Mouse (Mus musculus): ENCODE measurements around the gene Clip4.
A peak's percentile ranks its signal among the peaks of the same experiment; 100 is the strongest.

The Clip4 gene

DNA sequence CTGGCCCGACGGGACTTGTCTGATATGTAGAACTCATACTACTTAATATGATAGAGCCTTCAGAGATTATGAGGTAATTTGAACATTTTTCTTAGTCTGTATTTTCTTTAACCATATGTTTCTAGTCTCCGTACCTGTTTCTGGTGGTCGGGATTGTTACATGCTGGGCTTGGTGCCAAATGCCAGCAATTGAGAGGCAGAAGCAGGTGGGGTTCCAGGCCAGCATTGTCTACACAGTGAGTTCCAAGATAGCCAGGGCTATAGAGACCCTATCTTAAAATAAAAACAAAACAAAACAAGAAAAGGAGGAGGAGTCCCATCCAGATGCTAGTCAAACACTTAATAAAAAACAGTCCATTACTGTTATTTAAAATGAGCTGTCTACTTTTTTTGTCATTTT, 23.3 kb downstream of the Clip4 start:
- no peak for DNase-seq (ENCODE audit: low spot score in 2 of 2)

DNA sequence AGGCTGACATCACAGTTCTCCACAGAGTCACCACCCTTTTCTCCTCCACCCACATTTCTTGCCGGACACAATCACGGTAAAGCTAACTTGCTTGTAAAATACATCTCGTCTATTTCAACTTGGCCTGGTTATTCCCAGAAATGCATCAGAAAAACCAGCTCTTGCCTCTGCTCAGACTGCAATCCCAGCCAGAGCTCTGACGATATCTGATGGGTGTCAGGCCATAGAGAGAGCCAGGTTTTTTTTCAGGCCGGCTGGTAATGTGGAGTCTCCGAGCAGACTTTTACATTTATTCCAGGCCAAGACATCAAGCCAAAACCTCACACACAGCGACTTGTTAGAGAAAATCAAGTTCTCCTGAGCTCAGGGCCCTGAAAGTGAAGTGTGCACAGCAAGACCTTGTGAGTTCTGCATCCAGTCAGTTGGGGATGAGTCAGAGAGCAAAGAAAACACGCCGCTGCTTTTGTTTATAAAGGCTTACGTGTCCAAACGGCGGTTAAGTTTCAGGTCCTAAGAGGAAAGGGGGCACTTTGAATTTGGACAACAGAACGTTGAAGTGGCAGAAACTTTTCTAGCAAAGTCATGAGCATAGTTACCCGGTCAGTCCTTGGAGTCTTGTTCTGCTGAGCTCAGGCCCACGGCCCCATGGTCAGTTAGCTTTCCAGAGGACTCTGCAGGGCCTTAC, 27.4 kb downstream of the Clip4 start:
- no peak for DNase-seq (ENCODE audit: low spot score in 2 of 2)

DNA sequence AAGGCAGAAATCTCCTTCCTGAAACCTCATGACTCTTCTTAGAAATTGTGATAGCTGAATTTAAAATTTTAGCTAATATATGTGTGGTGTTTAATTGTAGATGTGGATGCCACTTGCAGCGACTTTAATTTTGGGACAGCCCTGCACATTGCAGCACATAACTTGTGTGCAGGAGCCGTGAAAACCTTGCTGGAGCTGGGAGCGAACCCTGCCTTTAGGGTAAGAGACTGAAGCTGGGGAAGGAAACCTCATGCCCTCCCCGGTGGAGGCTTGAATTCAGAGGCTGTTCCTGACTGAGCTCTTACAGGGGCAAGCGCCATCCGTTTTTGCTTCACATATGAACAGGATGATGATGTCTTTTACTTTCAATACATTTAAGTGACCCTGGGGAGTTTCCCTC, 35.2 kb downstream of the Clip4 start:
- no peak for DNase-seq (ENCODE audit: low spot score in 2 of 2)

DNA sequence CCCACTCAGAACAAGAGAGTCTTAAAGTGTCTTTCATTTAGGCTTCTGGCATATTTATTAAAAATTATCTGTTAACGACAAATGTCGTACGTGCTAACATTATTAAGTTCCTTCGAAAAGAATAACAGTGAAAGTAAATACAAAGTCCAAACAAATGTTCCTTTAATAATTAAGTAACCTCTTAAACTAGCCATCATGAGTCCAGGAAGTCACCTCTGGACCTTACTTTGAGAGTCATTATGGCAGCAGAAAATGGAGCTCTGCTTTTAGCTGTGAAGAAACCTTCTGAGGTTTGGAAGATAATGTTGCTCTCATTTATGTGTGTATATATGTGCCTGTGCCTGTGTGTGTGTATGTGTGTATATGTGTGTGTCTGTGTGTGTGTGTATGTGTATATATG, 35.6 kb downstream of the Clip4 start:
- no peak for DNase-seq (ENCODE audit: low spot score in 2 of 2)

DNA sequence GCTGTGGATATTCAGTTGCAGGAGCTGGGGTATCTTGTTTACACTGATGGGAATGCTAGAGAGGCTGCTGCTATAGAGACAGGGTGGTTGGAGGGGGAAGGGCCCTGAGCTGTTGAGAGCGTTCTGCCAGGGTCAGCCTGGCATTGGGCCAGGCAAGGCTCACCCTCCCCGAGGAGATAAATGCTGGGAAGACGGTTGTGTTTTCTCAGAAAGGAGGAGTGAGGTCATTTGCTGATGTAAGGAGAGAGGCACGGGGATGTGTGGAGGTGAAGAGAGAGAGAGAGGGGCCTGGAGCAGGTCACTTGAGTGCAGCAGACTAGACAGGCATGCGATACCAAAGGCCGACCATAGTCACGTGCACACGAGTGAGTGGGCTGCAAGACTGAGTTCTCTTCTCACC, 42.8 kb downstream of the Clip4 start:
- DNase-seq (ENCODE audit: low spot score in 2 of 2): no peak

DNA sequence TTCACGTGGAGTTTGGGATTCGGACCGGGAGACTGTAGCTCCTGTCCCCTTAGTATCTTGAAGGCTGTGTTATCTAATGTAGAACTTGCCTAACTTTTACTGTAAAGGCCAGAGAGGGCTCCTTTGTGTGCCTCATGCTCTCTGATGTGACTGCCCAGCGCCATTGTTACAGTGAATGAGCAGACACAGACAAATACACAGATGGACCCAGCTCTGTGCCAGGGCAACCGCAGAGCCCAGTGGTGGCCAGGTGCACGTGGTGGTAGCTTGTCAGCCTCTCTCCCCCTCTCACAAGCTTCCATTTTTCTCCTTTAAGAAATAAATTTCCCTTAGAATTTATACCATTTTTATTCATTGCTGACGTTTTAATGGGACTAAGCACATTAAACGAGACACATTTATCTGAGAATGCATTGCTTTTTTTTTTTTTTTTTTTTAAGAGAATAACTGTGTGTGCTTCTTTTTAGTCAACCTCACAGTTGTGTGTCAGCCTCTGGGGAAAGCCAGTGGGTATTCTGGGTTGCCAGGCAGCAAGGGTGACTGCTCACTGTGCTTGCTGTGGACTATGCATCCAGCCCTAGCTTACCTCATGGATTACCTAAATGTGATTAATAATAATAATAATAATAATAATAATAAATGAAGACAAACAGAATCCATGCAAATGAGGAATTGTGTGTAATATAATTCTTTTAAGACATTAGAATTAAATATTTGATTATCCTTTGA, 48.0 kb downstream of the Clip4 start:
- DNase-seq (ENCODE audit: low spot score in 2 of 2): no peak

DNA sequence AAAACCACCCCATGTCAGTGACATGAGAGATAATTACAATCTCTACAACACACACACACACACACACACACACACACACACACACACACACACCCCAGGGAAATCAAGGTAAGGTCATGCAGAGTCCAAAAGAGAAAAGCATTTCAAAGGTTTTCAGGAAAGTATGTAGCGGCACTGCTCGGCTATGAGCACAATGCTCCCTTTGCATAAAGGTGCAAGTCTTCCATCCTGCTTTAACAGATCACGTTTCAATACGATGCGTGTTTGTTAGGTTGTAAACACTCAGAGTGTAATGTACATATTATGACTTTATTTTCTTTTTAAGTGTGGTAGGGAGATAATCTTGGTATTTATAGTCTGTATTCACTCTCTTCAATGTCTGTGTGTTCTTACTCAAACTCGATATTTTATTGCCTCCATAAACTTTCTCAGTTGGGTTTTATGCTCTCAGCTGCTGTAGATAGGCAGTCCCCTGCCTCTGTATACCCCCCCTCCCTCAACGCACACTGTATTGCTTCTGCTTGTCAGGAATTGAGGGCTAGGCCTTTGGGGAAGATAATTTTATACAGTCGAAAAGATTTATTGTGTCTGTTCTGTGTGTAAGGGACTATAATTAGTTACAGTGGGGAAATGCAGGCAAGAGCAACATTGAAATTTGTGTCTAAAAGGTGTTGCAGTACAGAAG, 55.5 kb downstream of the Clip4 start:
- DNase-seq (ENCODE audit: low spot score in 2 of 2): no peak

DNA sequence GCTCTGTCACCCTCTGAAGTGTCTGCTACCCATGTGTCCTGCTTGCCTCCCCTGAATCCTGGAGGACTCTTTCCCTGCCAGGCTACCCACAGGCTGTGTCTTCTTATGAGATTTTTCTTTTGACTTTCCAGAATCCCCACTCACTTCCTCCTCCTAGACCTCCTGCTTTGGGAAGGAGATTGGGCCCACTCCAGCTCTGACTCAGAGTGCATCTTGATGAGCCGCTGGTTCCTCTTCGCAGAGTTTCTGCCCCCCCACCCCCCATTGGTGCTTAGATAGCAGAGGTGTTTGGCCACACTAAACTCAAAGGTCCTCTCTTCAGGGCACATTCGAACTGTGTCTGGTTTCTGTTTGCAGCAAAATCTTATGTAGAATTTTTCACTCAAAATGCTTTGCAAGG, 58.3 kb downstream of the Clip4 start:
- no peak for DNase-seq (ENCODE audit: low spot score in 2 of 2)

DNA sequence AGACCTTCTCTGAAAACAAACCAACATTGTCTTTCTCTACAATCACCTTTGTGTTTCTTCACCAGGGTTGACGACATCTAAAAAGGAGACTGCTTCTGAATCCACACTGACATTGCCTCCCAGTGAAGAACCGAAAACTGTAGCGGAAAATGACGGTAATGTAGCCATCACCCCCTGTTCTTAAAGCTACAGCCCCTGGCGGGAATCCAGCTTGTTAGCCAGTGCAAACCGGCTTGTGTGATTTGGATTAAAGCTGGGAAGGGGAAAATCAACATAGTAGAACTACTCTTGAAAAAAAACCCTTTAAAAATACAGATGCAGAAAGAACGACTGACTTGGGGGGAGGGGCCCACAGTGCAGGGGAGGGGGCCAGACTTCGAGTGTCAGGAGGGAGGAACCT, 59.4 kb downstream of the Clip4 start:
- no peak for DNase-seq (ENCODE audit: low spot score in 2 of 2)

DNA sequence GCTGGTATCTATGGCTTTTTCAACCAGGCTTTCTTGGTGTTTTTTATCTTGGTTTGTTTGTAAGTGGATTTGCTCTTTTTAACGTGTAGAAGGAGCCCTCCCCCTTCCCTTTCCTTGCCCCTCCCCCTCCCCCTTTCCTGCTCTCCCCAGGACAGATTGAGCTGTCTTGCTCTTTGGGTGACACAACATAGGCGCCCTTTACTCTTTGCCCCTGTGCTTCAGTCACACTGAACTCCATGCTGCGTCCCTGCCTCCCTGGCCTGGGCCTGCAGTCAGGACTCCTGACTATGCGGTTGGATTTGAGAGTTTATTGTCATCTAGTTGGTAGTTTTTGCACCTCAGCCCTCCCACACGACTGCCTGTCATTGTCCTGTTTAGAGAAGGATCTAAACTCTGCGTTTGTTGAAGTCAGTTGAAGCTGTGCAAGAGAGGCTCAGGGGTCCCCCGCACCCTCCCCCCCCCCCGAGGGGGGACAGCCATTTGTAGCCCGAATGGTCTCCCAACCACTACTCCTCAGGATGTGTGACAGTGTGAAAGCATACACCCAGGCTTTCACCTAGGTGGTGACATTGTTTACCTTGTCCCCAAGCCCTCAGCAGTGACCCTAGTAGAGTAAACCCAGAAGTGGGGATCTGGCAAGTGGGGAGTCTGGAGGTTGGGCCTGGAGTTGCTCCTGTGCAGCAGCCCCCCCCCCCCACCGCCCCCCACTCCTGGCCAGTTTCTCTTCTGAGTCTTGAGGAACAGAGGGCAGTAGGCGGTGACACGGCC, 60.6 kb downstream of the Clip4 start:
- DNase-seq (ENCODE audit: low spot score in 2 of 2): no peak

DNA sequence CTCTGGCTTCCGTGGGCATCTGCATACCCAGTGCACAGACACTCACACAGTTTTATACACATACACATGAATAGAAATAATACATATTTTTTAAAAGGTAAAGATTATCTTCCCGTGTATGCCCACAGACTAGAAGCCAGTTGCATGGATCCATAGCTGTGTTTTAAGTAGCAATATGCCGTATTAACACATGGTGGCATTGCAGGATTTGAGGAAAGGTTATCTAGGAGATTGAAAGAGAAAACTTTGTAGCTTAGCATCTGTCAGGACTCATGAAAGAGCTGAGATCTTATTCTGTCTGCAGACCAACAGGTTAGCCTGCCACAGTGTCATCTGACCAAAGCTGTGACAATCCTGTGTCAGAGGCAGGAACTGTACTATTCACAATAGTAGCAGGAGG, 63.7 kb downstream of the Clip4 start:
- no peak for DNase-seq (ENCODE audit: low spot score in 2 of 2)

DNA sequence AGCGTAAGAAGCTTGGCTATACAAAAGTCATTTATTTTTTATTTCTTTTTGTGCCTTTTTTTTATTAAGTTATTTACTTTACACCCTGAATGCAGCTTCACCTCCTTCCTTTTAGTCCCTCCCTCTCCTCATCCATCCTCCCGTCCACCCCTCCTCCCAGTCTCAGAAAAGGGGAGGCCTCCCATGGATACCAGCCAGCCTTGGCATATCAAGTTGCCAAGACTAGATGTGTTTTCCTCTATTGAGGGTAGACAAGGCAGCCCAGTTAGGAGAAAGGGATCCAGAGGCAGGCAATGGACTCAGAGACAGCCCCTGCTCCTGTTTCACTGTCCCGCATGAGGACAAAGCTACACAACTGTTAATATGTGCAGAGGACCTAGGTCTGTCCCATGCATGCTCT, 93.9 kb downstream of the Clip4 start:
- no peak for DNase-seq (ENCODE audit: low spot score in 2 of 2)

DNA sequence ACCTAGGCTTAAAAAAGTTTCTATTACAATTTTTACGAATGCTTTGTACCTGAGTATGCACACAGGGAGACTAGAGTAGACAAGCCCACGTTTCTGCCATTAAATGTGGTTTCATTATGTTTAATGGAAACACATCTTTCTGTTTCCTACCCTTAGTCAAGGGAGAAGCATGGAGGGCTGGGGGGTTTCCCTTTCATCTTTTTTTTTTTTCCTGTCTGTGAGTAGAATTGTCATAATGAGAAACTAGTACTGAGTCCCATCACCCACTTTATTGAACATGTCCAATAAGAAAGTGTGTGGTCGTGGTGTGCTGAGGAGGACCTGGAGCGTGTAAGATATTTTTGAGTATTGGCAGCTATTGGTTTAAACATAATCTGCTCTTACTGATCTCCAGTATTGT, 94.6 kb downstream of the Clip4 start:
- no peak for DNase-seq (ENCODE audit: low spot score in 2 of 2)

DNA sequence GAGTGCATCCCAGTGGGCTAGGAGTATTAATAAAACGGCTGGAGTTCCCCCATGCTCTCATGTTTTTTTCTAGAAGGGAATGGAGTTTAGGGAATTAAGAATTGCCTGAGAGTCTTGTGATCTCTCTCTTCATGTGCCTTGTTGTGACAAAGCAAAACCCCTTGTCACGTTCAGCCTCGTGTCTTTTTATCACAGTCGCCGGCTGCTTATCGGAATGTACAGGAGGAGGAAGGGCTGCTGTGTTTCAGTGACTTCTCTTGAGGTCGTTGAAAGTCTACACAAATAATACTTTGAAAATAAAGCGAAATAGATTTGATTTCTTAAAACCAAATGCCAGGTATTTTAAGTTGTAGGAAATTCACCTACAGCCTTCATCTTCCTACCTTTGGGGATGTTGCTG, 95.8 kb downstream of the Clip4 start:
- DNase-seq (ENCODE audit: low spot score in 2 of 2): no peak

DNA sequence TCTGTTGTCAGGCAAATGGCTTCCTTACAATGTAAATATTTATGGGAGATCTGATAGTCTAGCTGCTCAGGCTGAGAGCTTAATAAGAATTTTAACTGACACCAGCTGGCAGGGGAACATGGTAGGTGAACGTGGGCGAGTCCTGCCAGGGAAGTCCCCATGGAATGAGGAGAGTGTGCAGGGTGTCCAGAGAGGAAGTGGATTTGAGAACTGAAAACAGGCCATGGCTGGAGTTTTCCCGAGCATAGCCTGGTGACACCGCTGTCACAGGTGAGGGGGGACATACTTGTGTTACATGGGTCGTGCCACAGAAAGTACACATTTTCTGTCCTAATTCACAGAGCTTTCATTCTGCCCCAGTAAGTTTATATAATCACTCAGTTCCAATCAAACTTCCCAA, 97.2 kb downstream of the Clip4 start:
- no peak for DNase-seq (ENCODE audit: low spot score in 2 of 2)

DNA sequence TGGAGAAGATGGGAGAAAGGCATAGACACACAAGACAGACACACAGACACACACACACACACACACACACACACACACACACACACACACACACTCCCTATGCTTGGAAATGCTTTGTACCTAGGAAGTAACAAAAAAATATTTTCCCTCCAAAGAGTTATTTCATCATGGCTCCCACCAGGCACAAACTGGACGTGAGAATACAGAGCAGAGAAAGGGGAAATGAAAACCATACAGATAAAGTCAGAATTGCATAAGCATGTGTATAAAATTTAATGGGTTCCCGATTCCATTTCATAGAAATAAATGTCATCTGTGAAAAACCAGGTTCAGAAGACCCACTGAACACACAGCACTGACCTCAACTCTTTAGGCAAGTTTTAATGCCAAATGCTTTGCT, 99.6 kb downstream of the Clip4 start:
- DNase-seq (ENCODE audit: low spot score in 2 of 2): no peak

DNA sequence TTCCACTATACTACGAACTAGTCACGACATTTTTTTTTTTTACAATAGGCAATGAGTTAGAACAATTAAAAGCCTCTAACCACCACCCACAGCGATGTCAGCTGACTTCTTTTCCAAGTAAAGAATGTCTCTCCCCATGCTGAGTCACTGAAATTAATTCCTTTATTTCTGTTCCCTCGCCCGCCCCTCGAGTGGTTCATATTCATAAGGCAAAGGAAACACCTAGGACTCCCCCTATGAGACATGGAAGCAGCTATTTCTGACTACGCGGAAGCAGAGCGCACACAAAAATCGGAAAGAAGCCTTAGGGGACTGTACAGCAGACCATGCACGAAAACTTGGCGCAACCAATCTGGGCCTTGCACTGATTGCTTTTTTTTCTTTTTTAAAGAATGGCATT, 100.6 kb downstream of the Clip4 start:
- peak in 1 of 2 experiments; percentile 28 for DNase-seq (ENCODE audit: low spot score in 2 of 2)

DNA sequence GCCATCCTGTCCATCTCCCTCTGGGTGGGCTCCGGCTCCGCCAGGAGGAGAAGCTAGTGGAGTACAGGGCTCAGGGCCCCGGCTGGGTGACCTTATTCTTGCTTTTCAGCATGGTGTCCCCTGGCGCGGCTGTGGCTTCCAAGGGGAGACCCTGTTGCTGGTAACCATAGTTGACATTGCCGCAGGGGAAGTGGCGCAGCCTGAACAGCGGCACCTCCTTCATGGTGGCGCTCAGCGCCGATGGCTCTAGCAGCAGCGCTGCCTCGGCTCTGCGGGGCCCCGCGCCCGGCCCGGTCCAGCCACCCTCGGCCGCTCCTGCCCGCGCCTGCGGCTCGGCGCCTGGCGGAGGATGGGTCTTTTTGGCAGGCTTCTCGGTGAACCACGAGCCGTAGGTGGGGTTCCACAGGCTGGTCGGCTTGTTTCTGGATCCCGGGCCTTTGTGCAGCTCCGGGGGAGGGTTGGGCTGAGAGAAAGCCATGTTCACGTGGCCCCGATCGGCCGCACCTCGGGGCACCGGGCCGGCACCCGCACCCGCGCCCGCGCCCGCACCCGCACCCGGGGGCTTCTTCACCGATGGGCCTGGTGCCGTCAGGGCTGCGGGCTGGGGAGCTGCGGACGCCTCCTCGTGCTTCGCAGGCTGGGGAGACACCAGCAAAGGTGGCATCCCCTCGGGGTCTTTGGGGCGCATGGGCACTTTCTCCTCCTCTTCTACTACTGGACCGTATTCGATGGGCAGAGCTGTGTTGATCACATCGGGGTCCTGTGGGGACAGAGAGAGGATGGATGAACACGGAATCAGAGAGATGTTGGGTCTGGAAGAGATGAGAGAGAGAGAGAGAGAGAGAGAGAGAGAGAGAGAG, 101.3 kb downstream of the Clip4 start:
- peak in 1 of 2 experiments; percentile 12 for DNase-seq (ENCODE audit: low spot score in 2 of 2)

DNA sequence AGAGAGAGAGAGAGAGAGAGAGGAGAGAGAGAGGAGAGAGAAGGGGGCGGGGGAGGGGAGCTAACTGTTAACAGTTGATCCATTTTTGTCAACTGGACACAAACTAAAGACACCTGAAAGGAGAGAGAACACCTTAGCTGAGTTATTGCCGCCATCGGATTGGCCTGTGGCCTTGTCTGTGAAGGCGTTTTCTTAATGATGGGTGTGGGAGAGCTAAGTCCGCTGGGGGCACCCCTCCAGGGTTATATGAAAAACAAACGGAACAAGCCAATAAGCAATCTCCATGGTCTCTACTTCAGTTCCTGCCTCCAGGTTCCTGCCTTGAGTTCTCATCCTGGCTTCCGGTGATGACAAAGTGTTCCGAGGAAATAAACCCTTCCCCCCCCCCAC, 102.0 kb downstream of the Clip4 start:
- DNase-seq (ENCODE audit: low spot score in 2 of 2): no peak

DNA sequence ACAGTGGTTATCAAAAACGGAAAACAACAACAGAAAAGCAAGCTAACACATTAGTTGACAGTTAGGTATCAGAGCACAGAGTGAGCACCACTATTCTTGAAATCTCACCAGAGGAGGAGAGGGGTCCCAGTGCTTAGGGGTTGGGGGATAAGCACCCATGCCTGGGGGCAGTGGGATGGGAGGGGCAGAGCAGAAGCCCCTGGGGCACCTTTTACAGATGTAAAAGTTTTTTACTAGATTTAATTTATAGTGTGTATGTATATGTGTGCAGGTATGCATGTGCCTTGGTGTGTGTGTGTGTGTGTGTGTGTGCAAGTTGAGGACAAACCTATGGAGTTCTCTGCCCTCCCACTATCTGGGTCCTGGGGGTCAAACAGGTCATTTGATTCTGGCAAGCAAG, 102.4 kb downstream of the Clip4 start:
- DNase-seq (ENCODE audit: low spot score in 2 of 2): no peak

DNA sequence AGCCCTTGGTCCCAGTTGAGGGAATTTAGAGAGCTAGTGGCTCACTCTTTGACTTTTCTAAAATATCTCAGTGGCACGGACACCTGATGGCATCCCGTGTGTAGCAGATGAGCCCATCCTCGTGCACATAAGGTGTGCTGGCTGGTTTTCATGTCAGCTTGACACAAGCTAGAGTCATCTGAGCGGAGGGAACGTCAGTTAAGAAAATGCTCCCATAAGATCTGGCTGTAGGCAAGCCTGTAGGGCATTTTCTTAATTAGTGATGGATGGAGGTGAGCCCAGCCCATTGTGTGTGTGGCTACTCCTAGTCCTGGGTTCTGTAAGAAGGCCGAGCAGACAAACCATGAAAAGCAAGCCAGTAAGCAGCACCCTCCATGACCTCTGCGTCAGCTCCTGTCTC, 103.7 kb downstream of the Clip4 start:
- DNase-seq (ENCODE audit: low spot score in 2 of 2): no peak
